Mouse (Mus musculus) ovary, adult 18-20 months (tissue): ENCODE measurements around the gene Bcas3.

Experiments used
- DNase-seq: peaks from one replicate; pipeline ENCODE4 v3.0.0; 2022; ENCODE audit warnings: low spot score, mixed read lengths

The Bcas3 gene

DNA sequence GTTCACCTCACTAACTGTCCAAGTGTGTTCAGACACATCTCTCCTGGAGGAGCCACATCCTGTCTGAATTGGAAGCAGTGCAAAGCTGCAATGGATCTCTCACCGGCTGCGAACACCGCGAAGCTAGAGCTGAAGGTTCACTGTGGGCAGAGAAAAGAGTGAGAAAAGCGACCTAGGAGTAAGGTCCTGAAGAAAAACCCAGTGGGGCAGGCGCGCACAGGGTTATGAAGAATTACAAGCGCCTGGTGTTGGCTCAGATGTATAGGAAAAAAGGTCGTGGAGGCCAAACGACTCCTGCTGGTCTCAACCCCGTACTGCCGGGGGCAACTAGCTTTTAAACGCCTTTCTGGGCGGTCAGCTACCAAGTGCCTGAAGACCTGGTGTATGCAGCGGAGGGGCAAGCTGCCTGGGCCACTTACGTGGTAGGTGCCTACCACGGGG is 478.0 kb downstream of the Bcas3 start:
- no peak for DNase-seq

GRCm38 (mm10) chr11:85831656-85832230 is 478.8 kb downstream of the Bcas3 start:
- DNase-seq, result no peak

DNA sequence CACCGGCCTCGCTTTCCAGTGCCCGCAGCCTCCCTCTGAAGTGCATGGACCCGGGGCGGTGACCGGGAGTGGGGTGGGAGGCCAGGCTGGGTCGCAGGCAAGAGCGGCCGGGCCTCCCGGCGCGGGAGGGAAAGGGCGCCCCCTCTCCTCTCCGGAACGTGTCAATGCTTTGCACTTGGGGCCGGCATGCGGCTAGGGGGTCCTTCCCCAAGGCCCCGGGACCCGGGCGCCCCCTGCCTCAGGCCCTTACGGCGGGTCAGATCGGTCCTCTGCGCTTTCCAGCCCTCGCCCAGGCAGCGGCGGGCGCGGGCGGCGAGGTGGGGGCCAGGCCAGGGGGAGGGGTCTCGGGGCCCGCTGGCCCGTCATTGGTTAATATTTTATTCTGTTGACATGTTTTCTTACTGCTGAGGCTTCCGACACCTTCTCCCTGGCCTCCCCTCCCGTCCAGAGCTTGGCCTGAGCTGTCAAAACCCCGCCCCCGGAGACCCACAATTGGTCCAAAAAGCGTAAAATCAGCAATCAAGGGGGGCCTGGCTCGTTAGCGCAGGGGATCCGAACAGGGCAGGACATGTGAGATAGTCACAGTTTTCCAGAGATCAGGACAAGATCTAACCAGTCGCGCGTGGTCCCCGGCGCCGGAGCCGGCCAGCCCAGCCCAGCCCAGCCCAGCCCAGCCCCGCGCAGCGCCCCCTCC is 479.4 kb downstream of the Bcas3 start, which contains the start of gene Tbx2:
Tbx2 (plus strand) TSS at position 321 of the 694 bp plus-strand sequence.
- DNase-seq, result peak; percentile 85

DNA sequence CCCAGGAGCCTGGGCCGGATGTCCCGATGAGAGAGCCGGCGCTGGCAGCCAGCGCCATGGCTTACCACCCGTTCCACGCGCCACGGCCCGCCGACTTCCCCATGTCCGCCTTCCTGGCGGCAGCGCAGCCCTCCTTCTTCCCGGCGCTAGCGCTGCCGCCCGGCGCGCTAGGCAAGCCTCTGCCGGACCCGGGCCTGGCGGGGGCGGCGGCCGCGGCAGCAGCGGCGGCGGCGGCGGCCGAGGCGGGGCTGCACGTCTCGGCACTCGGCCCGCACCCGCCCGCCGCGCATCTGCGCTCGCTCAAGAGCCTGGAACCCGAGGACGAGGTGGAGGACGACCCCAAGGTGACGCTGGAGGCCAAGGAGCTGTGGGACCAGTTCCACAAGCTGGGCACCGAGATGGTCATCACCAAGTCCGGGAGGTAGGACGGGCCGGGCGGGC is 480.1 kb downstream of the Bcas3 start:
- DNase-seq, result no peak

DNA sequence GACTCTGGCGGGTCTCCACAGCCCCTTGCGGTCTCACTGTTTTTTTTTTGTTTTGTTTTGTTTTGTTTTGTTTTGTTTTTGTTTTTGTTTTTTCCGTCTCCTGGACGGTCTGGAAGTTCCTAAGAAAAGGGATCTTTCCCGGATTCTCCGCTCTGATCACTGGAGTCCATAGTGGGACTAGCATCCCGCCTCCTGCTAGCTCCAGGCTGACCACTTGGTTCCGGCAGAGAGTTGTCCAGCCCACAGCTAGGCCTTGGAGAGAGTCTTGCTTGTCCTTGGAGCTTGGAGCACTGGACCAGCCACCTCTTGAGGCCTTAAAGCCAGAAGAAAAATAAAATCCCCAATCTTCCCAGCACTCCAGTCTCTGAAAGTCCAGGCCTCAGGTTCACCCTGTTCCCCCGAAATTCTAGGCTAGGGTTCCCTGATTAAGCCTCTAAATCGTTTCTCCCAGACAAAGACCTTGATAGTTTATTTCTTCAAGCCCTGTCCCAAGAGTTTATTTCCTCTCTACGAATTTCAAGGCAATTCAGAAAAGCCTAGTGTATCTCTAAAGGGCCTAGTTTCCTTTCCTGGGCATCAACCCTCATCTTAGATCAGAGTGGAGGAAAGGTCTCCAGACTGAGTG is 480.9 kb downstream of the Bcas3 start:
- no peak for DNase-seq

DNA sequence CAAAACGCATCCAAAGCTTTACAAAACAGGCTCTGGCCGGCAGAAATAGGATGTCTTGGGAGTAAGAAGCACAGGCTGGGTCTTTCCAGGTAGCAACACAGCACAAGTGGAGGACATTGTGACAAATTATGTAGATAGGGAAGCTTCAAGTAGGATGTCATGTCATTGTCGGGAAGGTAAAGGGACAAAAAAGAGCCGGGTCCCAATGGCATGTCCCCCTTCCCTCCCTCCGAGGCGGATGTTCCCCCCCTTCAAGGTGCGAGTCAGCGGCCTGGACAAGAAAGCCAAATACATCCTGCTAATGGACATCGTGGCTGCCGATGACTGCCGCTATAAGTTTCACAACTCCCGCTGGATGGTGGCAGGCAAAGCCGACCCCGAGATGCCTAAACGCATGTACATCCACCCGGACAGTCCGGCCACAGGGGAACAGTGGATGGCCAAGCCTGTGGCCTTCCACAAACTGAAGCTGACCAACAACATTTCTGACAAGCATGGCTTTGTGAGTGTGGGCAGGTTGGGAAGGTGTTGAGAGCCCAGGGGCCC is 481.5 kb downstream of the Bcas3 start:
- DNase-seq, result no peak

GRCm38 (mm10) chr11:85835001-85835752 is 482.2 kb downstream of the Bcas3 start:
- DNase-seq, result no peak

GRCm38 (mm10) chr11:85835753-85836522 is 483.0 kb downstream of the Bcas3 start:
- no peak for DNase-seq

- no peak for DNase-seq
These were observed 483.7 kb downstream of the Bcas3 start for GRCm38 (mm10) chr11:85836523-85837290.

DNA sequence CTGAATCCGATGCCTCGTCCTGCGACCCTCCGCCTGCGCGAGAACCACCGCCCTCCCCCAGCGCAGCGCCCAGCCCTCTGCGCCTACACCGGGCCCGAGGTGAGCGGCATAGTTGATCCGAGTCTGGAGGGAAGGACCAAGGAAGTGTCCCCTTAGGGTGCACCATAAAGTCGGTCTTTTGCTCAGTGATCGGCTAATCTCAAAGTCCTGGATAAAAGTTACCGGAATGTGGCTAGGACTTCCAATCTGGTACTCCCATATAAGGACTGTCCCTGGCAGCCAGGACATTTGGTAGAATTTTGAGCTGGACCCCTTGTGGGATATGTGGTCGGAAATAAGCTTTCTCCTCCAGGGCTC is 484.3 kb downstream of the Bcas3 start:
- no peak for DNase-seq

- DNase-seq, result no peak
These were observed 484.9 kb downstream of the Bcas3 start for GRCm38 (mm10) chr11:85837648-85838423.

- DNase-seq, result no peak
These were observed 485.7 kb downstream of the Bcas3 start for GRCm38 (mm10) chr11:85838424-85839257.

- DNase-seq, result no peak
These were observed 486.5 kb downstream of the Bcas3 start for GRCm38 (mm10) chr11:85839258-85840030.

DNA sequence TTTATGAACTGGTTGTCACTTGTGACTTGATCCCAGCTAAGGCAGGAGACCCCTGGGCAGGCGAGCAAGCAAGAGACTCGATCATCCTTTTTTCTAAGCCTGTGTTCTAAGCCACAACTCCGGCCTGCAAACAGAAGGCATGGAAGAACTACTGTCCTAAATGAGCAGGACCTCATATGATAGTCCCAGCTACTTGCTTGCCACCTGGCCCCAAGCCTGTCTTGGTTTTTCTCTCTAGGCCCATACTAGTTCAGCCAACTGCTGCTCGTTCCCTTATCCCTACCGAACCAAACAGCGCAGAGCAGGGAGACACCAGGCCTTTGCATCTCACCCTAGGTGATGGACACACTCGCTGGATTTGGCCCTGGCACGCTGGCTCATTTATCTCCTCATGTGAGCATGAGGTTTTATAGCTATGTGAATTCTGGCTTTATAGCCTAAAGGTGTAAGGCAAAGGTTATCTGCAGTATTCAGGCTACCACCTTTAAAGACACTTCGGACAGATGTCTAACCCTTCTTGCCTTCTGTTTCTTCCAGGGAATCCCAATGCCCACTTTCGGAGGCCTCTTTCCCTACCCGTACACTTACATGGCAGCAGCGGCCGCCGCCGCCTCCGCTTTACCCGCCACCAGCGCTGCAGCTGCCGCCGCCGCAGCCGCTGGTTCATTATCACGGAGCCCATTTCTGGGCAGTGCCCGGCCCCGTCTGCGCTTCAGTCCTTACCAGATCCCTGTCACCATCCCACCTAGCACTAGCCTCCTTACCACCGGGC is 487.2 kb downstream of the Bcas3 start:
- DNase-seq, result no peak

DNA sequence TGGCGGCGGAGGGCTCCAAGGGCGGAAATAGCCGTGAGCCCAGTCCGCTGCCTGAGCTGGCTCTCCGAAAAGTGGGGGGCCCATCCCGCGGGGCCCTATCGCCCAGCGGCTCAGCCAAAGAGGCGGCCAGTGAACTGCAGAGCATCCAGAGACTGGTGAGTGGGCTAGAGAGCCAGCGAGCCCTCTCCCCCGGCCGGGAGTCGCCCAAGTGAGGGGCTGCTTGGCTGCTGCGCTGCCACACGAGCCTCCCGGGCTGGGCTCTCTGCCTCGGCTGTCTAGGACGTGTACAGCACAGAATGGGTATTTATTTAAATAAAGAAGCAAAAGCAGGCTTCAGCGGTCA is 487.8 kb downstream of the Bcas3 start:
- DNase-seq, result no peak

DNA sequence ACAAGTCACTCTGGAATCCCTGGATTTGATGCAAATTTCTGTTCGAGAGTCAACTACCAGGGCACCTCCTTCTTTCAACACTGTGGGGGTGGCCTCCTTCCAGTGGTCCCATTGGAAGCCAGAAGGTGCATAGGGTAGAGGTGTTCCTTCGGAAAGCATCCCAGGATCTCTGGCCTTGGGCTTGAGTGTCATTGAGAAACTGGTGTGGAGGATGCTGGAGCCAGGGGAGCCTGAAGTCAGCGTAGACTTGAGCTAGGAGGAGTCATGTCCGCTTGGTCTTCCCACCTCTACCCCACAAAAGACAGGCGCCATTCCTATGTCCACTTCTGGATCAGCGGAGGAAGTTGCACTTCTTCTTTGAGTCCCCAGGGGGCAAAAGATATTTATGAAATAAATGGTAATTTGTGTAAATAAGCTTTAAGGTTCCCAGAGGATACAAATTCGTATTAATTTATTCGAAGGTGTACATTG is 488.3 kb downstream of the Bcas3 start:
- DNase-seq, result no peak

- DNase-seq, result peak; percentile 62
These were observed 489.0 kb downstream of the Bcas3 start for GRCm38 (mm10) chr11:85841980-85842379.
